Mouse (Mus musculus) ES-E14 (cell line): ENCODE measurements around the gene Gkn2. TPM values are rescaled to one million over a fixed set of nuclear protein-coding genes. Genes with fewer than 3 reads are reported as not detected.
A peak's percentile ranks its signal among the peaks of the same experiment; 100 is the strongest.

Experiments used
- DNase-seq: peaks from one replicate; pipeline ENCODE4 v3.0.0-alpha.2; 2013; ENCODE audit warnings: low read depth, low spot score
- H3K27ac ChIP-seq: 2 replicates; pipeline ENCODE4 v1.5.1; 2012; ENCODE audit warnings: low read depth, mild to moderate bottlenecking, low read length, moderate library complexity, mixed read lengths; ENCODE audit not compliant: poor library complexity, insufficient read depth, severe bottlenecking
- H3K36me3 ChIP-seq: 2 replicates; pipeline ENCODE4 v1.6.1; 2012; ENCODE audit warnings: mild to moderate bottlenecking, low read length, moderate library complexity, mixed read lengths; ENCODE audit not compliant: control insufficient read depth, poor library complexity, insufficient read depth, severe bottlenecking
- H3K4me1 ChIP-seq, 2 experiments: fragments of 150-350 bp in 1 of 2; sonication (generic) in 1 of 2; 2 replicates each; pipeline ENCODE4 v1.6.1; 2012; ENCODE audit warnings: low read length in 2 of 2, mild to moderate bottlenecking in 1 of 2, mixed read lengths in 1 of 2; ENCODE audit not compliant: control insufficient read depth in 2 of 2, insufficient read depth in 2 of 2, poor library complexity in 1 of 2
- H3K4me3 ChIP-seq, 2 experiments: fragments of 150-350 bp in 1 of 2; sonication (generic) in 1 of 2; 2 replicates each; pipeline ENCODE4 v1.5.1; 2012; ENCODE audit warnings: low read length in 2 of 2, low read depth in 1 of 2, mild to moderate bottlenecking in 1 of 2, mixed read lengths in 1 of 2; ENCODE audit not compliant: insufficient read depth in 1 of 2, poor library complexity in 1 of 2, severe bottlenecking in 1 of 2
- H3K9ac ChIP-seq: 2 replicates; pipeline ENCODE4 v1.6.1; 2012; ENCODE audit warnings: low read depth, mild to moderate bottlenecking, low read length, mixed read lengths; ENCODE audit not compliant: poor library complexity, insufficient read depth, severe bottlenecking
- H3K9me3 ChIP-seq: fragments of 150-350 bp; sonication (generic); 2 replicates; pipeline ENCODE4 v1.6.1; 2012; ENCODE audit warnings: low read depth, mild to moderate bottlenecking, low read length; ENCODE audit not compliant: control insufficient read depth, insufficient read depth
- CHD2 ChIP-seq: IDR thresholded peaks from 2 replicates; pipeline ENCODE4 v1.6.1; 2014; ENCODE audit warnings: mild to moderate bottlenecking, low read depth, low read length, inconsistent platforms
- HCFC1 ChIP-seq: IDR thresholded peaks from 2 replicates; pipeline ENCODE4 v1.6.1; 2012; ENCODE audit warnings: low read length, inconsistent platforms, borderline replicate concordance; ENCODE audit not compliant: insufficient read depth
- MAFK ChIP-seq: IDR thresholded peaks from 2 replicates; pipeline ENCODE4 v1.6.1; 2014; ENCODE audit warnings: mild to moderate bottlenecking, low read depth, low read length, inconsistent platforms; ENCODE audit not compliant: insufficient read depth
- ZC3H11A ChIP-seq: IDR thresholded peaks from 2 replicates; pipeline ENCODE4 v1.6.1; 2012; ENCODE audit warnings: low read depth, mild to moderate bottlenecking, inconsistent platforms, low read length, borderline replicate concordance
- ZNF384 ChIP-seq: IDR thresholded peaks from 2 replicates; pipeline ENCODE4 v1.6.1; 2012; ENCODE audit warnings: low read depth, low read length, inconsistent platforms
- in situ Hi-C, 2 experiments: fragments of 600-800 bp; cut with MboI; formaldehyde crosslinking; loops; one replicate each; pipeline ENCODE4 v1.15.1; 2025; ENCODE audit warnings: low sequenced_read_pairs in 2 of 2, inconsistent platforms in 1 of 2; ENCODE audit not compliant: unreplicated experiment in 2 of 2
- total RNA-seq: library from RNA; depleted of rRNA; stranded (reverse); fragments of 300-350 nt; gene quantifications from 2 replicates; pipeline ENCODE4 v1.2.3, GENCODE M21; 2012

Gkn2 gene
- total RNA-seq, 1 experiment, result not detected

DNA sequence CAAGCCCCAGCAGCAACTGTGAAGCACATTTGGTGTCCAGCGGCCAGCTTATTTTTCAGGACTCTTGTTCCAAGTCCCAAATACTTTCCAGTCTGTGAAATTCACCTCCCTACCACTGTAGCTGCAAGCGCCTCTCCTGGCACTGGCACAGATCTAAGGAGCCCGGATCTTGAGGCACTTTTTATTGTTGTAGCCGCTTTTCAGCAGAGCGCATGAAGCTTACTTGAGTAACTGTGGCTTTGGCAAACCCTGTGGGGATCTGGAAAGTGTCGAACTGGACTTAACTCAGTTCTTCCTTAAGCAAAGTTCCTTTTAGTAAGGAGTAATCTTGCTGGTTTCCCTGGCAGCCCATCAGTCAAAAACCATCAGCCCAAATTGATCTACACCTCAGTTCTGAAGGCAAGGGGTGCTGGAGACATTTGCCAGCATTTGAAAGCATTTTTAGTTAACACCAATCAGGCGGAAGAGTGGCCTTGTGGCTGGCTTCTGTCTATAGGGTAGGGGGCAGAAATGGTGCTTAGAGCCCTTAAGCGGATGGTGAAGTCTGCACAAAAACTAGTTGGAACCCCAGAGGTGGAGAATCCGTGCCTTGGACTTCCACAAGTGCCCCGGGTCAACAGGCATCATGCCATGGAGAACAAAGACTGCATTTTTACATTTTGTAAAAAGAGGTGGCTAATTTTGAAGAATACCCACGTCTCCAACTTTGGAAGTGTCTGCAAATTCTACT is 38.6 kb upstream of the Gkn2 start:
- Histone ChIP-seq H3K9ac (no peak overlapping the region), H3K36me3 (no peaks in the 10 kb centered on the region), H3K4me1 (no peaks in the 10 kb centered on the region), H3K9me3 (no peaks in the 10 kb centered on the region), H3K4me3 (peak overlapping the region; percentile 63), H3K27ac (no peak overlapping the region)
- TF ChIP-seq CHD2 (no peak), ZNF384 (no peak), ZC3H11A (no peak), MAFK (no peak), HCFC1 (no peak)
- DNase-seq, result no peak
- in situ Hi-C loops, result no loop called here

DNA sequence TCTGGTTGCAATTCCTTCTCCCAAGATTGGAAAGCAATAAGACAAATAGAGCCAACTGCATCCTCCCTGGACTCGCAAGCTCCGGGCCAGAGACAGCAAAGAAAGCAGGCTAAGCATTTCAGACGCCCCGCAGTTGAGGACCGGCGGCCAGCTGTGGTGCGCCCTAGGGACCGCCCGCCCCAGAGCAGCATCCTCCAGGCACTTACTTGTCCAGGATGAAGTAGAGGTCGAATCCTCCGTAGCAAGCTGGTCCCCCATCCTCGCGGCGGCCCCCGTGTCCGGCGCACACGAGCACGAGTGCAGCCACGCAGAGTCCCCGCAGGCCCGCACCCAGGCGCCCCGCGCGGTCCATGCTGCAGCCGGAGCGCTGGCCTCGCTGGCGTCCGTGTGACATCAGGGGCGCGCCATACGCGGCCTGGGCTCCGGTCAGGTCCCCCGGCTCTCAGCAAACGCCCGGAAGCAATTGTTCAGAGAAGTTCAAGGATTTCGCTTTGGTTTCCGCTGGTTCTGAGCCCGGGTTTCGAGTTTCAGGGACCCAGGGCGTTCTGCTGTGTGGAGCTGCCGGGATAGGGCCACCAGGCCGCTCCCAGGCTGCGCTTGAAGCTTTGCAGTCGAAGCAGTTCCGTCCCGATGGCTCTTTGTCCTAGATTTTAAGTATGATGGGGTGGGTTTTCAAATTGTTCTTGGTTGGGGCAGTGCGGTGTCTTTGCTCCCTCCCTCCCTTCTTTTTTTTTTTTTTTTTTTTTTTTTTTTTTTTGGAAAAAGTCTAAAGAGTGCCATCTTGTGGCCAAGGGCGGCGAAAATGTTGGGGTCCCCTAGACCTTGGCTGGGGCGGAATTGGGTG is 37.8 kb upstream of the Gkn2 start, which contains the start of gene Antxr1:
Gene Antxr1 (minus strand): TSS at position 731 of the 844 bp plus-strand sequence.
- H3K9me3 ChIP-seq, result no peaks in the 10 kb centered on the region
- H3K4me3 ChIP-seq, result peak within 1 kb of the TSS; percentile 63
- no peaks in the 10 kb centered on the region for H3K4me1 ChIP-seq
- no peak within 1 kb of the TSS for H3K27ac ChIP-seq
- no peaks in the 10 kb centered on the region for H3K36me3 ChIP-seq
- H3K9ac ChIP-seq, result peak within 1 kb of the TSS; percentile 31
- DNase-seq, result peak; percentile 37
- TF ChIP-seq CHD2, result no peak
- TF ChIP-seq MAFK, result no peak
- TF ChIP-seq ZNF384, result peak; percentile 100
- no peak for TF ChIP-seq HCFC1
- TF ChIP-seq ZC3H11A, result no peak
- in situ Hi-C loops, result no loop called here

DNA sequence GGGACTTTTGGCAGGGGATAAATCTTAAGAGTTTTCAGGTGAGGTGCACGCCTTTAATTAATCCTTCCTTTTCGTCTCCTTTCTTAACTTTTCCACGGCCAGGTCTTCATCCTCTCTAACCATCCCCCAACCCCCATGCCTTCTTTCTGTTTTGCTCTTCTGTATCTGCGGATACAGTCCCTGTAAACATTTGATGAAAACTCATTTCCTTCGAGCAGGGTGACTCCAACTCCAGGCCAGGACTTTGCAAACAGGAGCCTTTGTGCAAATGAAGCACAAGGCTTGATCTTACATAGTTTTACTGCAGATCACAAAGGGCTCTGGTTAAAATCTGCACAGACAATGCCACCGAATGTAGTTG is 37.2 kb upstream of the Gkn2 start:
- DNase-seq, result no peak
- H3K4me1 ChIP-seq, result no peaks in the 10 kb centered on the region
- H3K4me3 ChIP-seq, result no peak overlapping the region; a peak in 1 of 4 replicates
- H3K36me3 ChIP-seq, result no peaks in the 10 kb centered on the region
- TF ChIP-seq HCFC1, result no peak
- TF ChIP-seq MAFK, result no peak
- TF ChIP-seq CHD2, result no peak
- TF ChIP-seq ZNF384, result no peak
- TF ChIP-seq ZC3H11A, result no peak
- H3K27ac ChIP-seq, result no peak overlapping the region
- no peaks in the 10 kb centered on the region for H3K9me3 ChIP-seq
- no peak overlapping the region for H3K9ac ChIP-seq
- in situ Hi-C loops, result no loop called here

DNA sequence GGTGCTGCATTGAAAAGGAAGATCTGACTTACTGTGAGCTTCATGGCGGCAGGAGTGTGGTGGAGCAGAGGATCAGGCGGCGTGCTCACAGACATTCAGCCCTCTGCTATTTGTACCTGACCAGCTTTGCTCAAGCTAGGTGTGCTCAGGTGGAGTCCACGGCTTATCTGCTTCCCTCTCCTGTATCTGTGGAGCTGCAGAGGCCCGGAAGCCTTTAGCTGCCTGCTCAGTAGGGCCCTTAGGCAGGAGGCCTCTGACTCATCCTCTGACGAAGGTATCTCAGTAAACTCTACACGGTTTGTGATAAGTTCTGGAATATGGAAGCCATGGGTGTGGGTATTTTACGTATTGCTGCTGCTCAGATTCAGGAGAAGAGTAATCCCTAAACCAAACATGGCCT is 22.3 kb upstream of the Gkn2 start, which contains the start of gene Gkn1:
Gene Gkn1 (minus strand): TSS at position 114 of the 400 bp plus-strand sequence.
- in situ Hi-C loops, result no loop called here

More for the DNA sequence above, 22.3 kb upstream of the Gkn2 start, which contains the start of gene Gkn1:
- Histone ChIP-seq H3K4me3 (no peak within 1 kb of the TSS), H3K27ac (no peak within 1 kb of the TSS), H3K36me3 (no peaks in the 10 kb centered on the region), H3K9ac (no peak within 1 kb of the TSS), H3K4me1 (no peaks in the 10 kb centered on the region), H3K9me3 (no peaks in the 10 kb centered on the region)
- no peak for DNase-seq
- TF ChIP-seq ZNF384 (no peak), ZC3H11A (no peak), MAFK (no peak), HCFC1 (no peak), CHD2 (no peak)
